Mouse (Mus musculus) 416B (cell line): ENCODE data around the gene Cttnbp2nl.

Experiments
- DNase-seq: peaks from one replicate; pipeline ENCODE4 v3.0.0; 2011; ENCODE audit warnings: low read depth

Gene Cttnbp2nl

DNA sequence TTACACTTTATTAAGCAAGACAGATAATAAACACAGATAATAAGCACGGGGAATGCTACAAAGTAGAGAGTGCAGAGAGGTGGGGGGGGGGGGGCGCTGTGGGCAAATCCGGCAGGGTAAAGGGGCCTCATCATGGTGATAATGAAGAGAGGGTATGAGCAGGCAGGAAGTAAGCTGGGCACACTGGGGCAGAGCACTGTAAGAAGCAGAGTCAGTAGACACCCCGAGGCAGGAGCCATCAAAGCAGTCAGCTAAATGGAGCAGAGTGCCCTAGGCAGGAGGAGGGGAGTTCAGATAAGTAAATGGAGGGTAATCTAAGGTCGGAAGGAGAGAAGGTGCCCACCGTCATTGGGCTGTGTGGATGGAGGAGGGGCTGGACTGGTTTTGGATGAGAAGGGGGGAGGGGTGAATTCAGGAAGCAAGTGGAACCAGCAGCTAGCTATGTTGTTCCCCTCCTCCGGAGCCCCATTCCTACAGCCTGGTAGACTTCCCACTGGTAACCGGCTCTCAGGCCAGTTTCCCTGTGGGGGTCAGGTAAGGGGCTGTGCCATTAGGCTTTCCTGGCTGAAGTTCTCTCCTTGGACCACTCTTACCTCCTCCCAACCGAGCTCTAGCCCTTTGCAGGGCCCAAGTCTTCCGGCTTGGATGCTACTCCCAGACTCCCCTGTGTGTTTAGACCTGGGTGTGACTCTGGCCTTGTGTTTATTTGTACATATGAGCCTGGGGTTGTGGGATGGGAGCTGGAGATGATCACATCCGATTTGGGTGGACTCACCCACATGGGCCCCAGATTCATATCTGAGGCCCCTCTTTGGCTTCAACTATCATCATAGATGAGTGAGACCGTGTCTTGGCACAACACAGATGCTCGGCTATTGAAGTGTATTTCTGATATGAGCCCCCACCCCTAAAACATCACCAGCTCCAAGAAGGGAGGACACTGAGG is 89.3 kb downstream of the Cttnbp2nl start:
- peak; percentile 75 for DNase-seq

DNA sequence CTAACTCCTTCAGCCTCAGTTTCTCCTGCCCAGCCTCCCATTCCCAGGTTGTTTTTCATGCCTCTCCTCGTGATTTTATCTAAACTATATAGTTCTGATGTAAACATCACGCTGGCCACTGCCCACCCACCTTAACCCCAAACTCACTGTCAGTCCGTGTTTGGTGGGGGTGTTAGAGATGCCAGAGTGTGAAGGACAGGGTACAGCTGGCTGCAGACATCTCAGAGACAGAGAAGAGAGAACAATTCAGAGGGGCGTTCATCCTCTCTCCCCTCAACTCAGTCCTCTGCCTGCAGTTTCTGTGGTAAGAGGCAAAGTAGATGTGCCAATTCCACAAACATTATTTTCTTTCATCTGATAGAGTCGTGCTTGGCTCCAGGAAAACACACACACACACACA is 90.1 kb downstream of the Cttnbp2nl start:
- no peak for DNase-seq

DNA sequence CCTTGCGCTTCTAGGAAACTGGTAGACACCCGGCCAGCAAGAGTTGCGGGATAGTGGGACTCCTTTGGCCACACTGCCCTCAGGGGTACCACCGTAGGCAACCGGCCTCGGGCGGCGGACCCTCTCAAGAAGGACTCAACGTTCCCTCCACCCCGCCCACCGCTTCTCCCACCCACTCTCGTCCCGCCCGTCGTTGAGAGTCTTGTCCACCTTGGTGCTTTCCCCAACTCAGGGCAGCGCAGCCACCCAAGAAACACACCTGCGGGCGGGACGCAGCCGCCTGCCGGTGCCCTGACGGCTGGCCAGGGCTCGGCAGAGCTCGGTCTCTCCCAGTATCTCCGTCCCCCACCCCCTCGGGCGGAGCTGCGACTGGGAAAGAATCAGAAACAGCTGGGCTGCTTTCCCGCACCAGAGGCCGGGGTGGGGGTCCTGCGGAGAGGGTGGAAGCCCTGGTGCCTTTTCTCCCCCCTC is 90.8 kb downstream of the Cttnbp2nl start:
- DNase-seq = no peak

DNA sequence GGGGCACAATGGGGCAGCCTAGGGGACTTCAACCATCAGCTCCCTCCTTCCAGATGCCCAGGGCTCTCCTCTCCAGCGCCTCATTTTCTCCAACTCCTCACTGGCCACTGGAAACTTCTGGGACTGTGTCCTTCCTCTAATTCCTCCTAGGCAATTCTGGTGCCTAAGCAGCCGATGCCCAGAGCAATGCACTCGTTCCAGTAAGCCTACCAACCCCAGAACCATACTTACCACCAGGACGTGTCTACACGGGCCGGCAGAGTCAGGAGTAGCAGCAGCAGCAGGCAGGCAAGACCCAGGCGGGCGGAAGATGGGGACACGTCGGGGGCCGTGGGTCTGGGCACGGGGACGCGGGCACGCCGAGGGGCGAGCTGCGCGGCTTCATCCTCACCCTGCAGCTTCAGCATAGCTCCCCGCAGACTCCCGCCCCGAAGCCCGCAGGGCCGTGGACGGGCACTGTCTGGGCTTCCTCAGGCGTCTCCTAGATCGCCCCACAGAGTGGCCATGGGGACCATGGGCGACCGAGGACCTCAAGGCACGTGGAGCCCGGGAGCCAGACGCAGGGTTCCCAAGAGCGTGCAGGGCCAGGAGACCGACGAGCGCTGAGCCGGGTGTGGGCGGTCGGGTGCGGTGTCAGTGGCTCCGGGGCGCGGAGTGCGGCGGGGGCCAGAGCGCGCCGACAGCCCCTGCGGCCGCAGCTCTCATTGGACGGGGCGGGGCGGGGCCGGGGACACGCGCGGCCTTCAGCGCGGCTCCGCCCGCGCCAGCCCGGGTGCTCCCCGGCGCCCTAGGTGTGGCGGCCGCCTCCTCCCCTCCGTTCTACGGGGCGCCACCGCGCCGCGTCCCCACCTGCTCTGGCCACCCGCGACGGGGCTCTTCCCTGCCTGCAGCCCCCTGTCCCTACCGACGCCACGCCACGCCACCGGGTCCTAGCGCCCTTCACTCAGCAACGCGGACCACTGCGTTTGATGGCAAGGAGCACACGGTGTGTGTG is 91.6 kb downstream of the Cttnbp2nl start, which contains the start of gene Wnt2b:
Wnt2b (minus strand) TSS at position 856 of the 994 bp plus-strand sequence.
- no peak for DNase-seq

DNA sequence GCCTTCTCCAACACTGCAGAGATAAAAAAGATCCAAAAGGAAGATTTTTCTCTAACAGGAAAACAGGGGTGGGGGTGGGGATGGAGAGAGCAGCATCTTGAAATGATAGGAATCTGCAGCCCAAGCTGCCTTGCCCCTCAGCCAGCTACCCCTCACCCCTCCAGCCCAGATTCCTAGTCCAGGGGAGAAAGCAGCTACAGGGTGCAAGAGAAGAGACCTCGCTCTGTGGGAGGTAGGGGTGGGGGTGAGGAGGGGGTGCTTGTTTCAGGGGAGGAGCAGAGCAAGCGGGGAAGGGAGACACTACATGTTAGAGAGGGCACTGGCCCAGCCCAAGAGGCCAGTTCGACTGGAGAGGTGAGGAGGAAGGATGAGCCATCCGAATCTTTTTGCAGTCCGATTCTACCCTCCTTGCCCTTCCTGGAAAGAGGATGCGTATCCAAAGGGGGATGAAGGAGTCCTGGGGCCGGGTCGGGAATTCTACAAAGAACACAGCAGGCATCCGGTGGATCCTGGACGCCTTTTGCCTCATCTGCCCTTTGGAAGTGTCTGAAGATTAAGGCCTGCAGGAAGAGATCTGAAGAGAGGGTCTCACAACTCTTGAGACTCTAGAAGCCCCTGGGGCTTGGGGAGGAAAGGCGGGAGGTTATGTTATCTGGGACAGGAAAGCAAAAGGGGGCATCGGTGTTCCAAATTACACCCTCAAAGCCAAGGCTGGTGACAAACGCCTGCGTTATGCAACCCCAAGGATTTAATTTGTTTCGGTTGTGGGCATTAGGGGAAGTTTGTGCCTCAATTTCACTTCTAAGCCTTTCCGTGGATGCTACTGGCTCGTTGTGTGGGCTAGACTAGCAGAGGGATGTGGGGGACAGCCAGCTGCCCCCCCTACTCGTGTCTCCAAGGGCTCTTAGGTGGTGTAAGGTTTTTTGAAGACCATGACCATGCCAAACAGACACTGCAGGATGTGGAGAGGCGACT is 92.6 kb downstream of the Cttnbp2nl start:
- no peak for DNase-seq

DNA sequence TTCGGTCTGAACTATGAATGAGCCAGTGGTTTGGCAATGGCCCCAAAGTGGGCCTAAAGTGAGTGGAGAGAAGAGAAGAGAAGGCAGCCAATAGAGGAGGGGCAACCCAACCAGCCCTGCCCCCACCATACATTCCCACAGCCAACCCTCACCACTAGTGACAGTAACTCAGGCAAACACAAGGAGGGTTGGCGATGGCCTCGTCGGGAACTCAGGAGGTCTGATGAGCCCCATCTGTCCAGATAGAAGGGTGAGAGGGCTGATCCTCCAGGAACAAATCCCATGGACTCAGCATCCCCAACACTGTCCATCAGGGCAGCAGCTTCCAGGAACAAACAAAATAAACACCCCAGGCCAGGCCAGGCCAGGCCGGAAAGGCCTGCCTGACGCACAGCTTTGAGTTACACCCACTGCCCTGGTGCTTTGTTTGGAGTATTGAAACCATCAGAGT is 96.8 kb downstream of the Cttnbp2nl start:
- DNase-seq = no peak

DNA sequence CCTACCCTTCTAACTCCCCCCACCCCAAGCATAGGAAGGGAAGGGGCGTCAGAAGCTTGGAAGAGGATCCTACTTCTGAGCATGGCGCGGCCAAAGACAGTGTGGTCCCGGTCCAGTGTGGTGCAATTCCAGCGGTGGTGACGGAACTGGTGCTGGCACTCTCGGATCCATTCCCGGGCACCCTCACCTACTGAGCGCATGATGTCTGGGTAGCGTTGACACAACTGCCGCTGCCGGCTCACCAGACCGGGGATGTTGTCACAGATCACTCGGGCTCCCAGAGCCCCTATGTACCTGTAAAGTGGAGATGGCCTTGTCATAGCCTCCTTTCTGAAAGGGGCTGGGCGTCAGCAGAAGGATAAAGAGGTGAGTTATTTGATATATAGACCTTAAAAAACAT is 98.4 kb downstream of the Cttnbp2nl start:
- DNase-seq = no peak

DNA sequence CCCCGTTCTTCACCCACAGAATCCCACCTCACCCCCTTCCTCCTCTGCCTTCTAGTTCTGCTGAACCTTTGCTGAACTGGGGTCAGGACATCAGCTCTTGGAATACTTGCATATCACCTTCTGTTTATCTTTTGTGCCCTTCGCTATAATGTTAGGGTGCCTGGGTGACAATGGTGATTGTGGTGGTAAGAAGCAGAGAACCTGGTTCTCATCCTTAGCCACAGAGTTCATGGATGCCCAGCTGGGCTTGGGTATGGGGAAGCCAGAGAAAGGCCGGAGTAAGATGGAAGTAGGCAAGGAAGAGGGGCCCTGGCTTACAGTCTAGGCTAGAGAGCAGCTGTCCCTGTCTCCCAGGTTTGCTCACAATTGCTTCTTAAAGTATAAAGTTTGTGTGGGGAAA is 98.8 kb downstream of the Cttnbp2nl start:
- no peak for DNase-seq

DNA sequence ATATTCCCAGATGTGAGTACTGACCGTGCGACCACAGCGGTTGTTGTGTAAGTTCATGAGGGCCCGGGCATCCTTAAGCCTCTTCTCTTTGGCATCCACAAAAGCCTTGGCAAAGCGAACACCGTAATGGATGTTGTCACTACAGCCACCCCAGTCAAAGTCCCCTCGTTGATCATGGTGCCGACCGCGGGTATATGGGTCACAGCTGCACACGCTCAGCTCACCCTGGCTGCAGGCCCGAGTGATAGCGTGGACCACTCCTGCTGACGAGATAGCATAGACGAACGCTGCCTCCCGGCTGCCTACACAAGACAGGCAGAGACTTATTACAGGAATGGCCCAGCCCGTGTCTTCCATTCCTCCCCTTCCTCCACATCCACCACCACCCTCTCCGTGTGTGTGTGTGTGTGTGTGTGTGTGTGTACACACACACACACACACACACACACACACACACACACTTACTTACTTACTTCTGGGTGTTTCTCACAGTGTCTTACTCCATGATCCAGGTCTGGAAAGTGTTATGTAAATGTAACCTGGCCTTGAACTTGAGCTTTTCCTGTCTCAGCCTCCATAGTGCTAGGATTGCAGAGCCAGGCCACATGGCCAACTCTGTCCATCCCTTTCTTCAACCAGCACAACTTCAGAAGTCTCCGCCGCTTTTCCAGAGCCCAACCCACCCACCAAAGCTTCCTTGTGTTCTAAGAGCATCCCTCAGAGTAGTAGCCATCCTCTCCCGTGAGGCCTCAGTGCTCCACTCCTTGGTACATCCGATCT is 99.9 kb downstream of the Cttnbp2nl start:
- no peak for DNase-seq
